Mouse (Mus musculus): ENCODE measurements around the gene Dlgap5.
"Not testable (repeated sequence)": the region's sequence is repeated elsewhere in the genome, so short reads cannot be mapped to it uniquely, and the experiment has no call there.

The Dlgap5 gene

GRCm38 (mm10) chr14:47417775-47418665 is at the start of gene Dlgap5:
Dlgap5 (minus strand) TSS chr14:47418407.
- peak; percentile 91 to 93 for DNase-seq (ENCODE audit: low spot score in 2 of 2)

- no peak for DNase-seq (ENCODE audit: low spot score in 2 of 2)
These were observed 47.4 kb upstream of the Dlgap5 start for GRCm38 (mm10) chr14:47465468-47466175.

- DNase-seq (ENCODE audit: low spot score in 2 of 2), result no peak
These were observed 46.2 kb upstream of the Dlgap5 start for GRCm38 (mm10) chr14:47464426-47464825.

GRCm38 (mm10) chr14:47462877-47463460 is 44.8 kb upstream of the Dlgap5 start:
- DNase-seq (ENCODE audit: low spot score in 2 of 2), result no peak

GRCm38 (mm10) chr14:47462453-47462852 is 44.2 kb upstream of the Dlgap5 start:
- DNase-seq (ENCODE audit: low spot score in 2 of 2), result no peak

GRCm38 (mm10) chr14:47461997-47462396 is 43.8 kb upstream of the Dlgap5 start:
- DNase-seq (ENCODE audit: low spot score in 2 of 2), result no peak

GRCm38 (mm10) chr14:47459556-47459955 is 41.3 kb upstream of the Dlgap5 start:
- DNase-seq (ENCODE audit: low spot score in 2 of 2), result no peak

GRCm38 (mm10) chr14:47450121-47450520 is 31.9 kb upstream of the Dlgap5 start, which contains the start of gene Fbxo34:
Fbxo34 (plus strand) TSS chr14:47450421.
- not testable (repeated sequence) for DNase-seq (ENCODE audit: low spot score in 2 of 2)

- DNase-seq (ENCODE audit: low spot score in 2 of 2), result peak; percentile 16 to 20
These were observed 27.3 kb upstream of the Dlgap5 start for GRCm38 (mm10) chr14:47445331-47446095.

- DNase-seq (ENCODE audit: low spot score in 2 of 2), result no peak
These were observed 26.7 kb upstream of the Dlgap5 start for GRCm38 (mm10) chr14:47444907-47445306.

- DNase-seq (ENCODE audit: low spot score in 2 of 2), result no peak
These were observed 20.7 kb upstream of the Dlgap5 start for GRCm38 (mm10) chr14:47438947-47439346.

GRCm38 (mm10) chr14:47432987-47433386 is 14.8 kb upstream of the Dlgap5 start:
- peak in 1 of 2 experiments; percentile 5 for DNase-seq (ENCODE audit: low spot score in 2 of 2)

GRCm38 (mm10) chr14:47422466-47422865 is 4.3 kb upstream of the Dlgap5 start:
- no peak for DNase-seq (ENCODE audit: low spot score in 2 of 2)

GRCm38 (mm10) chr14:47421606-47422005 is 3.4 kb upstream of the Dlgap5 start:
- DNase-seq (ENCODE audit: low spot score in 2 of 2), result no peak

- no peak for DNase-seq (ENCODE audit: low spot score in 2 of 2)
These were observed 1.6 kb upstream of the Dlgap5 start for GRCm38 (mm10) chr14:47419723-47420276.

GRCm38 (mm10) chr14:47419034-47419625 is 923 bp upstream of the Dlgap5 start:
- DNase-seq (ENCODE audit: low spot score in 2 of 2), result no peak

GRCm38 (mm10) chr14:47418666-47418991 is 422 bp upstream of the Dlgap5 start:
- DNase-seq (ENCODE audit: low spot score in 2 of 2), result no peak

- DNase-seq (ENCODE audit: low spot score in 2 of 2), result no peak
These were observed 861 bp downstream of the Dlgap5 start for GRCm38 (mm10) chr14:47417346-47417745.

GRCm38 (mm10) chr14:47406000-47406399 is 12.2 kb downstream of the Dlgap5 start:
- DNase-seq (ENCODE audit: low spot score in 2 of 2), result no peak

GRCm38 (mm10) chr14:47402735-47403134 is 15.5 kb downstream of the Dlgap5 start:
- DNase-seq (ENCODE audit: low spot score in 2 of 2), result no peak

GRCm38 (mm10) chr14:47396165-47396652 is 22.0 kb downstream of the Dlgap5 start:
- peak; percentile 8 to 10 for DNase-seq (ENCODE audit: low spot score in 2 of 2)
